Mouse (Mus musculus): ENCODE results near the gene B4galt5. TPM values are rescaled to one million over a fixed set of nuclear protein-coding genes. Genes with fewer than 3 reads are reported as not detected.

Gene B4galt5
- polyA plus RNA-seq, 1 experiment = 5.8 TPM

DNA sequence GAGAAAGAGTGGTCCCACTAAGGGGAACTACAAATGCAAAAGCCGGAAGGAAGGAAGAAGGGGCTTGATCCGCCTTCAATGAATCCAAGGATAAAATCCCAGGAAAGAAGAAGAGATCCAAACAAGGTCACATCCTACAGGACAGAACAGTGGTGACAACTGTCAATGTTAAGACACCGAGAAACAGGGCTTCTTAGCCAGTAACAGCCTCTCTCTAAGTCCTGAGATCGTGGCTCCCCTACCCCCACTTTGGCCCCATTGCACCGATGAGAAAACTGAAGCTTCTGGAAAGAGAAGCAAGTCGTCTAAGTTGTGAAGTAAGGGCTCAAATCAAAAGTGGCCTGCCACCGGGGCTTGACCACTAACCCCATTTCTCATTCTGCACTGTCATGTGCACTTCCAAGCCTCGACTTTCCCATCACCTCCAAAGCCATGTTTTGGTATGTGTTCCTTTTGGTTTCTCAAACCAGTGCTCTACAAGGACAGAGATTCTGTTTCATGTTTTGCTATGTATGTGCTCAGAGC lies 1.2 kb upstream of the B4galt5 start:
- H3K4me3 ChIP-seq (ENCODE audit: control insufficient read depth, low read depth, low read length) = no peak overlapping the region
- H3K36me3 ChIP-seq (ENCODE audit: control insufficient read depth, insufficient read depth, low read length) = no peaks in the 10 kb centered on the region
- H3K27ac ChIP-seq (ENCODE audit: control insufficient read depth, insufficient read depth, low read depth, low read length) = peak overlapping the region; percentile 76; the same call in 1 of the 2 replicates
- no peaks in the 10 kb centered on the region for H3K27me3 ChIP-seq (ENCODE audit: control insufficient read depth, insufficient read depth, low read length)
- TF ChIP-seq POLR2A (IDR thresholded peaks at IDR 0.05; ENCODE audit: control insufficient read depth, low read depth, low read length) = no peak
- no peak for TF ChIP-seq CTCF (IDR thresholded peaks at IDR 0.05; ENCODE audit: control insufficient read depth, insufficient read depth, insufficient replicate concordance, low read depth, low read length)
- H3K4me1 ChIP-seq (ENCODE audit: control insufficient read depth, insufficient read depth, low read length) = peaks cover 7% of the 10 kb centered on the region

DNA sequence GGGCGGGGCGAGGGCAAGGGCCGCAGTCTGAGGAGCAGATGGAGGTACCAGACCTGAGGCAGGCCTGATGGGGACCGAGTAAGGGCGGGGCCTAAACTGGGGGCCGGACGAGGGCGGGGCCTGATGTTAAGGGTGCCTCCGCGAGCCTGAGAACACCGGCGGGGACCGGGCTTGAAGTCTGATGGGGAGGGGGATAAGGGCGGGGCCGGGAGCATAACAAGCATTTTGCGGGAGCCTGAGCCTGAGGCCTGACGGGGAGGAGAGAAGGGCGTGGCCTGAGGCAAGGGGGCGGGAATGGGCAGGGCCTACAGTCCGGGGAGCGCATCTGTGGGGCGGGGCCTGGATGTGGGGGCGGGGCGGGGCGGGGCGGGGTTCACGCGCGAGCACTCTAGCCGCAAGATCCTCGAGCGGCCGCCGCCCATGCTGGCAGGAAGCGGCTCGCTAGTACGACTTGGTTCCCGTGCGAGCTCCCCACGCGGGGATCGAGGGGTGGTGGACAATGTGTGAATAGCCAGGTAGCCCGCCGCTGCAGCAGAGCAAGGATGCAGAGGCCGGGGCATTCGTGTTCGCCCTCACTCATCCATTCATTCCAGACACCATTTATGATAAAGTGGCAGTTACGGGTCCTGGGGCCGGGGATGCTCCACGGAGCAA lies 427 bp upstream of the B4galt5 start:
- H3K4me1 ChIP-seq (ENCODE audit: control insufficient read depth, insufficient read depth, low read length) = peaks cover 7% of the 10 kb centered on the region
- no peaks in the 10 kb centered on the region for H3K36me3 ChIP-seq (ENCODE audit: control insufficient read depth, insufficient read depth, low read length)
- peak overlapping the region; percentile 89 for H3K4me3 ChIP-seq (ENCODE audit: control insufficient read depth, low read depth, low read length)
- peak overlapping the region; percentile 76 for H3K27ac ChIP-seq (ENCODE audit: control insufficient read depth, insufficient read depth, low read depth, low read length)
- TF ChIP-seq POLR2A (IDR thresholded peaks at IDR 0.05; ENCODE audit: control insufficient read depth, low read depth, low read length) (peak; percentile 40; the same call in 1 of the 2 replicates), CTCF (IDR thresholded peaks at IDR 0.05; ENCODE audit: control insufficient read depth, insufficient read depth, insufficient replicate concordance, low read depth, low read length) (no peak)
- no peaks in the 10 kb centered on the region for H3K27me3 ChIP-seq (ENCODE audit: control insufficient read depth, insufficient read depth, low read length)

DNA sequence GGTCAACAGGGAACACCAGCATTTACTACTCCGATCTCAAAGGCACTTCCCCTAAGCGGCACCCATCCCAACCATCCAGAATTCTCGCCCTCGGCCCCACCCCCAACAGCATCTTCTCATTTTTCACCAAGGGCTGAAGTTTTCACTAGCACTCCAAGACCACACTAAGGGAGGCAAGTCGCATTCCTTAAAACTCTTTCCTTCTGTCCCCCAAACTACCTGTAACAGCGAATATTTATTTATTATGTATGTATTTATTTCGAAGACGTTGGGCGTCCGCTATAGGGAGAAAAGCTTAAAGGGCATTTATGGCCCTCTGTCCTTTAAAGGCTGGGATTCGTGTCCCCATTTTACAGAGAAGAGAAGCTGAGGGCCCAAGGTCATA lies 1.0 kb downstream of the B4galt5 start:
- peak overlapping the region; percentile 95 for H3K4me3 ChIP-seq (ENCODE audit: control insufficient read depth, low read depth, low read length)
- TF ChIP-seq CTCF (IDR thresholded peaks at IDR 0.05; ENCODE audit: control insufficient read depth, insufficient read depth, insufficient replicate concordance, low read depth, low read length) = no peak
- TF ChIP-seq POLR2A (IDR thresholded peaks at IDR 0.05; ENCODE audit: control insufficient read depth, low read depth, low read length) = no peak
- peak overlapping the region; percentile 89 for H3K27ac ChIP-seq (ENCODE audit: control insufficient read depth, insufficient read depth, low read depth, low read length)
- H3K4me1 ChIP-seq (ENCODE audit: control insufficient read depth, insufficient read depth, low read length) = peaks cover 7% of the 10 kb centered on the region
- no peaks in the 10 kb centered on the region for H3K36me3 ChIP-seq (ENCODE audit: control insufficient read depth, insufficient read depth, low read length)
- H3K27me3 ChIP-seq (ENCODE audit: control insufficient read depth, insufficient read depth, low read length) = no peaks in the 10 kb centered on the region

DNA sequence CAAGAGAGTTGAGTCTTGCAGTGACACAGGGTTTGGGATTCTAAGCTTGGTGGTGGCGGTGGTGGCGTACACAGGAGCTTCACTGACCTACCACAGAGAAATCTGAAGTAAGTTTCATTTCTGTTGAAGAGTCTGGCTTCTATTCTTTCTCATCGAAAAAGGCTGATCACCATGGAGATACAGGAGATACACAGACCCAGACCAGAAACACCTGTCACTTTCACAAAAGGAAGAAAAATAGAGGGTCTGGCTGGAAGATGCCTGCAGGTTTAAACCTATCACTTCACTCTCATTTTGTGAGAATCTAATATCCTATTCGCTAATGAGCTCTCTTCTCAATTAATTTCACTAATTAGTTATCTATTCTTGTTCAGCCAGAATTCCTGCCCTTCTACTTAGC lies 1.6 kb downstream of the B4galt5 start:
- Histone ChIP-seq H3K36me3 (ENCODE audit: control insufficient read depth, insufficient read depth, low read length) (no peaks in the 10 kb centered on the region), H3K27me3 (ENCODE audit: control insufficient read depth, insufficient read depth, low read length) (no peaks in the 10 kb centered on the region), H3K4me3 (ENCODE audit: control insufficient read depth, low read depth, low read length) (no peak overlapping the region), H3K27ac (ENCODE audit: control insufficient read depth, insufficient read depth, low read depth, low read length) (no peak overlapping the region), H3K4me1 (ENCODE audit: control insufficient read depth, insufficient read depth, low read length) (peaks cover 7% of the 10 kb centered on the region)
- TF ChIP-seq POLR2A (IDR thresholded peaks at IDR 0.05; ENCODE audit: control insufficient read depth, low read depth, low read length) = no peak
- TF ChIP-seq CTCF (IDR thresholded peaks at IDR 0.05; ENCODE audit: control insufficient read depth, insufficient read depth, insufficient replicate concordance, low read depth, low read length) = no peak

DNA sequence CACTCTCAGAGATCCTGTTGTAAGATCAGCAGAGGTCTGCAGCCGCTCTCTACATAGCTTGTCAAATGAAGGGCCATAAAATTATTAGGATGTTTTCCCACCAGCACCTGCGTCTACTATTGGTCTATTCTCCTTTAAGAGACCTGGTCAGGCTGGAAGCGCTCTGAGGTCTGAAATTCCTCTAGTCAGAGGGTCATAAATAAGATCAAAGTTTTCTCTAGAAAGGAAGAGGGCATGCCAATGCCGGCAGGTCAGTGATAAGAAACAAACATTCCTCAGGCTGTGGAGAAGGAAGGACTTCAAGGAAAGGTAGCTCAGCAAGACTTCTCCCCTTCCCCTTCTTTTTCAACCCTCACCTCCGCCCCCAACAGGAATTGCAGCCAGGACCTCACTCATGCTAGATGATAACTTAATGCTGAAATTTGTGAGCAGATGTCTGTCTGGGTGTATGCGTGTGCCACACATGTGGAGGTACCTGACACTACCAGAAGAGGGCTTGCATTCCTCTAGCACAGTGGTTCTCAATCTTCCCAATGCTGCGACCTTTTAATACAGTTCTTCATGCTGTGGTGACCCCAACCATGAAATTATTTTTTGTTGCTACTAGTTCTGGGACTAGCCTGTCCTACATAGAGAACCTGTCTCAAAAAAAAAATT lies 3.3 kb downstream of the B4galt5 start:
- Histone ChIP-seq H3K27ac (ENCODE audit: control insufficient read depth, insufficient read depth, low read depth, low read length) (no peak overlapping the region), H3K36me3 (ENCODE audit: control insufficient read depth, insufficient read depth, low read length) (no peaks in the 10 kb centered on the region), H3K27me3 (ENCODE audit: control insufficient read depth, insufficient read depth, low read length) (no peaks in the 10 kb centered on the region), H3K4me3 (ENCODE audit: control insufficient read depth, low read depth, low read length) (no peak overlapping the region), H3K4me1 (ENCODE audit: control insufficient read depth, insufficient read depth, low read length) (peaks cover 7% of the 10 kb centered on the region)
- TF ChIP-seq CTCF (IDR thresholded peaks at IDR 0.05; ENCODE audit: control insufficient read depth, insufficient read depth, insufficient replicate concordance, low read depth, low read length) (no peak), POLR2A (IDR thresholded peaks at IDR 0.05; ENCODE audit: control insufficient read depth, low read depth, low read length) (no peak)

DNA sequence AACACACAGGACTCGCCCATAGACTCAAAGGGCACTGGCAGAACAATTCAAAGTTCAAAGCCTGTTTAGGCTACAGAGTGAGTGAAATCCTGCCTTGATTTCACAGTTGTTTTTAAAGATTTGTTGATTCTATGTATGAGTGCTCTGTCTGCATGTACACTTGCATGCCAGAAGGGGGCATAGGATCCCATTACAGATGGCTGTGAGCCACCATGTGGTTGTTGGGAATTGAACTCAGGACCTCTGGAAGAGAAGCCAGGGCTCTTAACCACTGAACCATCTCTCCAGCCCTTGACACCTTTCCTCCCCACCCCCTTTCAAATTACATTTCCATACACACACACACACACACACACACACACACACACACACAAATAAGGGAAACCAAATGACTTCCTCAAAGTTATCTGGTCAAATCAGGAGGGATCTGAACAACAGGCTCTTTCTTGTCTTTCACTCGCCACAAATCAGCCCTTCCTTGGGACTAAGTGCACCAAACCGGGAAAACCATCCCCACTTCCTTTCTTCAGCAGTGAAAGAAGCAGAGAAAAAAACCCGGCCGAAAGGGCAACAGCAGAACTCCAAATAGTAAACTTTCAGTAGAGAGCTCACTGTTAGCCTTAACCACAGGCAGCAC lies 4.0 kb downstream of the B4galt5 start:
- no peak for TF ChIP-seq POLR2A (IDR thresholded peaks at IDR 0.05; ENCODE audit: control insufficient read depth, low read depth, low read length)
- TF ChIP-seq CTCF (IDR thresholded peaks at IDR 0.05; ENCODE audit: control insufficient read depth, insufficient read depth, insufficient replicate concordance, low read depth, low read length) = no peak
- Histone ChIP-seq H3K36me3 (ENCODE audit: control insufficient read depth, insufficient read depth, low read length) (no peaks in the 10 kb centered on the region), H3K4me1 (ENCODE audit: control insufficient read depth, insufficient read depth, low read length) (peaks cover 4% of the 10 kb centered on the region), H3K4me3 (ENCODE audit: control insufficient read depth, low read depth, low read length) (no peak overlapping the region), H3K27me3 (ENCODE audit: control insufficient read depth, insufficient read depth, low read length) (no peaks in the 10 kb centered on the region), H3K27ac (ENCODE audit: control insufficient read depth, insufficient read depth, low read depth, low read length) (no peak overlapping the region)
